ENCODE assay signal across 18 mouse cellular contexts in the genomic region with DNA sequence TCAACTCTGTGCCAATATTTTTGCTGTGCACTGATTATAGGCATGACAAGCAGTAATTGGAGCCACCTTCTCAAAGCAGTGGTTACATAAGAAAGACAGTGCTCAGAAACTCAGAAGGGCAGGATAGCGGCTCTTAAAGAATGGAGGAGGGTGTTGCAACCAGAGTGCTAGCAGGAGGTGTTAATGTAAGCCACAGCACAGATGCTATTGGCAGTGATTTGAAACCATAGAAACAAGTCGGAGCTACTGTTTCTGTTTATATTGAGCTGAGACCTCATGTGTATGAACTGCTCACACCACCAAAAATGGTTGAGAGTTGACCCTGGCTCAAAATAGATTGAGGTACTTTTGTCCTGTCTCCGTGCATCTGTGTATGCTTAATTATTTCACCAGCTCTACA. TPM values are rescaled to one million over a fixed set of nuclear protein-coding genes. Genes with fewer than 3 reads are reported as not detected.
DNase-seq lines count a peak whose midpoint lies in the region; ATAC-seq and TF ChIP-seq lines count a peak whose summit lies in the region.
"Had no signal": no experiment of that assay in that cellular context is flagged by ENCODE, and none has a peak within 500 bp of the region (broad histone marks: within the 10 kb centered on the region; RNA-seq: fewer than 3 reads in every experiment).

No protein-coding gene starts in this region.

- no peak overlapping the region for H3K9ac ChIP-seq in forebrain, embryonic 15.5 days (replicated peaks)
- H3K9ac ChIP-seq in forebrain, embryonic 12.5 days: no peak overlapping the region
- H3K9ac ChIP-seq in lung, postnatal 0 days (replicated peaks; ENCODE audit: low read depth): no peak overlapping the region
- H3K9ac ChIP-seq: embryonic facial prominence, embryonic 15.5 days; heart, embryonic 15.5 days; hindbrain, embryonic 13.5 days; lung, embryonic 15.5 days; midbrain, embryonic 15.5 days; stomach, embryonic 15.5 days had no signal

- H3K4me1 ChIP-seq in forebrain, embryonic 15.5 days: 0 out of 2 replicates have a peak, but pooled peaks cover 6% of the 10 kb centered on the region
- H3K4me1 ChIP-seq in forebrain, embryonic 12.5 days: no peaks in the 10 kb centered on the region
- no peaks in the 10 kb centered on the region for H3K4me1 ChIP-seq in lung, postnatal 0 days (ENCODE audit: insufficient read depth, low read depth, low read length)
- H3K4me1 ChIP-seq: embryonic facial prominence, embryonic 15.5 days; heart, embryonic 15.5 days; hindbrain, embryonic 13.5 days; lung, embryonic 15.5 days; midbrain, embryonic 15.5 days; stomach, embryonic 15.5 days had no signal

- H3K4me2 ChIP-seq in forebrain, embryonic 15.5 days (replicated peaks): no peak overlapping the region
- H3K4me2 ChIP-seq in forebrain, embryonic 12.5 days: no peak overlapping the region
- no peak overlapping the region for H3K4me2 ChIP-seq in lung, postnatal 0 days (replicated peaks; ENCODE audit: low read depth, low read length)
- H3K4me2 ChIP-seq: embryonic facial prominence, embryonic 15.5 days; heart, embryonic 15.5 days; hindbrain, embryonic 13.5 days; liver, embryonic 11.5 days; lung, embryonic 15.5 days; midbrain, embryonic 15.5 days; stomach, embryonic 15.5 days had no signal

- no peaks in the 10 kb centered on the region for H3K9me3 ChIP-seq in forebrain, embryonic 15.5 days
- H3K9me3 ChIP-seq in forebrain, embryonic 12.5 days: no peaks in the 10 kb centered on the region
- no peaks in the 10 kb centered on the region for H3K9me3 ChIP-seq in lung, postnatal 0 days (ENCODE audit: low read length)
- H3K9me3 ChIP-seq: embryonic facial prominence, embryonic 15.5 days; heart, embryonic 15.5 days; hindbrain, embryonic 13.5 days; lung, embryonic 15.5 days; midbrain, embryonic 15.5 days; stomach, embryonic 15.5 days had no signal

- WGBS in forebrain, embryonic 15.5 days: 42% methylated on average over 3 of the region's 3 CpGs
- 79% methylated on average over 3 of the region's 3 CpGs for WGBS in forebrain, embryonic 12.5 days
- 51% methylated on average over 3 of the region's 3 CpGs for WGBS in lung, postnatal 0 days

- H3K4me3 ChIP-seq in forebrain, embryonic 15.5 days: no peak overlapping the region
- H3K4me3 ChIP-seq in forebrain, embryonic 12.5 days (replicated peaks): no peak overlapping the region
- no peak overlapping the region for H3K4me3 ChIP-seq in lung, postnatal 0 days (ENCODE audit: low read depth, low read length)
- H3K4me3 ChIP-seq: embryonic facial prominence, embryonic 15.5 days; heart, embryonic 15.5 days; hindbrain, embryonic 13.5 days; lung, embryonic 15.5 days; midbrain, embryonic 15.5 days; stomach, embryonic 15.5 days had no signal

- TF ChIP-seq EP300 in lung, postnatal 0 days (IDR thresholded peaks at IDR 0.05): no peak

- TF ChIP-seq CTCF in lung, postnatal 0 days (IDR thresholded peaks at IDR 0.05): no peak

- ATAC-seq in forebrain, embryonic 15.5 days (replicated peaks): peak; percentile 68; the same call in 1 of the 2 replicates
- no peak for ATAC-seq in forebrain, embryonic 12.5 days (ENCODE audit: low FRiP score)
- no peak for ATAC-seq in lung, postnatal 0 days
- ATAC-seq: intestine, embryonic 16.5 days; midbrain, embryonic 15.5 days had no signal

- H3K27ac ChIP-seq in forebrain, embryonic 15.5 days (replicated peaks): no peak overlapping the region
- H3K27ac ChIP-seq in forebrain, embryonic 12.5 days: no peak overlapping the region
- H3K27ac ChIP-seq in lung, postnatal 0 days (ENCODE audit: low read length): no peak overlapping the region
- H3K27ac ChIP-seq: embryonic facial prominence, embryonic 15.5 days; heart, embryonic 15.5 days; hindbrain, embryonic 13.5 days; kidney, postnatal 0 days; lung, embryonic 15.5 days; midbrain, embryonic 15.5 days; stomach, embryonic 15.5 days had no signal

- H3K36me3 ChIP-seq in forebrain, embryonic 15.5 days: no peaks in the 10 kb centered on the region
- H3K36me3 ChIP-seq in forebrain, embryonic 12.5 days (replicated peaks): no peaks in the 10 kb centered on the region
- no peaks in the 10 kb centered on the region for H3K36me3 ChIP-seq in lung, postnatal 0 days (ENCODE audit: insufficient read depth, low read length)
- H3K36me3 ChIP-seq: embryonic facial prominence, embryonic 15.5 days; heart, embryonic 15.5 days; hindbrain, embryonic 13.5 days; lung, embryonic 15.5 days; midbrain, embryonic 15.5 days; stomach, embryonic 15.5 days had no signal

- no peaks in the 10 kb centered on the region for H3K27me3 ChIP-seq in forebrain, embryonic 15.5 days
- H3K27me3 ChIP-seq in forebrain, embryonic 12.5 days: no peaks in the 10 kb centered on the region
- no peaks in the 10 kb centered on the region for H3K27me3 ChIP-seq in lung, postnatal 0 days (replicated peaks; ENCODE audit: insufficient read depth, low read length)
- H3K27me3 ChIP-seq: embryonic facial prominence, embryonic 15.5 days; heart, embryonic 15.5 days; hindbrain, embryonic 13.5 days; lung, embryonic 15.5 days; midbrain, embryonic 15.5 days; stomach, embryonic 15.5 days had no signal

- DNase-seq in lung, postnatal 0 days (ENCODE audit: low spot score): peak; percentile 32
- DNase-seq in lung, postnatal 10 days: no peak
- peak; percentile 10 to 48 for DNase-seq in left cerebral cortex, adult 18-20 months (ENCODE audit: low spot score in 2 of 2)
- DNase-seq in skeletal muscle tissue, adult 2 months (ENCODE audit: low read depth, low spot score): peak; percentile 26
- no peak for DNase-seq in cerebellum, adult 11-12 months
- DNase-seq in thymus, postnatal 4 days: no peak
- DNase-seq: cerebellum, adult 18-20 months had no signal

RNA-seq across cellular contexts. Expression of a gene that starts 53.6 kb away (rescaled TPM):
- polyA plus RNA-seq in forebrain, embryonic 15.5 days (2015; fragmentation: Nextera tagmentation; extraction: Ambion mirVana): 63.5 and 73.4 TPM in 2 replicates
- polyA plus RNA-seq in forebrain, embryonic 12.5 days (2016; fragmentation: Nextera tagmentation; extraction: Ambion mirVana): 92.8 and 94.0 TPM in 2 replicates
- polyA plus RNA-seq in lung, postnatal 0 days (2015; fragmentation: Nextera tagmentation; extraction: Ambion mirVana): 37.1 and 41.3 TPM in 2 replicates
- total RNA-seq in left cerebral cortex, adult 18-20 months (2021): 10 to 100 TPM; 40.7 to 43.4 TPM

RNA-seq across cellular contexts. Expression of a gene that starts 53.8 kb away (rescaled TPM):
- polyA plus RNA-seq in forebrain, embryonic 15.5 days (2015; fragmentation: Nextera tagmentation; extraction: Ambion mirVana): 48.1 and 53.3 TPM in 2 replicates
- polyA plus RNA-seq in forebrain, embryonic 12.5 days (2016; fragmentation: Nextera tagmentation; extraction: Ambion mirVana): 47.8 and 57.3 TPM in 2 replicates
- polyA plus RNA-seq in lung, postnatal 0 days (2015; fragmentation: Nextera tagmentation; extraction: Ambion mirVana): 14.9 and 17.0 TPM in 2 replicates
- total RNA-seq in left cerebral cortex, adult 18-20 months (2021): 10 to 100 TPM; 30.6 to 32.0 TPM

Comparison
In these comparisons a context has a peak if more than half of its experiments do, and no peak if none do; other contexts are left out.
1. DNase-seq: peak in lung, postnatal 0 days (single experiment), left cerebral cortex, adult 18-20 months (2 of 2) and skeletal muscle tissue, adult 2 months (single experiment); none in lung, postnatal 10 days (single experiment), cerebellum, adult 11-12 months (single experiment) and thymus, postnatal 4 days (single experiment).